Mouse (Mus musculus): ENCODE results near the gene Zfp428.

Gene Zfp428

GRCm38 (mm10) chr7:24547534-24548036, 40.8 kb downstream of the Zfp428 start:
- DNase-seq (ENCODE audit: low read depth, low spot score): no peak

DNA sequence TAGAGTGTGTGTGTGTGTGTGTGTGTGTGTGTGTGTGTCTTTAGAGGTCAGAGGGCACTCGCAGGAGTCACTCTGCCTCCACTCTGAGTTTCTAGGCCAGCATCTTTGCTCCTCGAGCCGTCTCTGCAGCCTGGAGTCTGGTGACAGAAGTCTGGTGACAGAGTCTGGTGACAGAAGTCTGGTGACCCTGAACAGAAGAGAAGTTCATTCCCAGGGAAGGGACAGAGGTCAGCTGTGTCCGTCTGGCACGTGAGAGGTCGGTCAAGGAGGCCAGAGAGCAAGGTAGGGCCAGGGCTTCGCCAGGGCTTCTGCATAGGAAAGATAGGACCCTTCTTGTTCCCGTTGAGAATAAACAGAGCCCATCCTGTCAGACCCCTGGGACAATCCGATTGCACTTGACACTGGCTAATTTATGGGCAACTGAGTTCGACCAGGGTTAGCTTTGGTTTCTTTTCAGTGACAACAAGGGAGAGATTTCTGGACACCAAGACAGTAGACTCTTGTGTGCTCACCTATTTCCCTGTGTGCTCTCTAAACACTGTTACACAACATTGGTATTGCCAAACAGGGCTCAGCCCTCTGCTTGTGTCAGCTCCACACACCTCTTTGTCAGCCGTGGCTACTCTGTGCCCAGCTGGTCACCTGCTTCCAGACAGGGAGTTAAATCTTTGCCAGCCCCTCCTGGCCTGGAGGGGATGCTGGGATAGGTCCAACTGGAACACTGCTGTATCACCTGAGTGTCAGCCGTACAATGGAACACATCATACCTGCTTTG, 45.4 kb downstream of the Zfp428 start:
- no peak for DNase-seq (ENCODE audit: low read depth, low spot score)

- no peak for DNase-seq (ENCODE audit: low read depth, low spot score)
Observed at GRCm38 (mm10) chr7:24555786-24556185, 49.0 kb downstream of the Zfp428 start.

DNA sequence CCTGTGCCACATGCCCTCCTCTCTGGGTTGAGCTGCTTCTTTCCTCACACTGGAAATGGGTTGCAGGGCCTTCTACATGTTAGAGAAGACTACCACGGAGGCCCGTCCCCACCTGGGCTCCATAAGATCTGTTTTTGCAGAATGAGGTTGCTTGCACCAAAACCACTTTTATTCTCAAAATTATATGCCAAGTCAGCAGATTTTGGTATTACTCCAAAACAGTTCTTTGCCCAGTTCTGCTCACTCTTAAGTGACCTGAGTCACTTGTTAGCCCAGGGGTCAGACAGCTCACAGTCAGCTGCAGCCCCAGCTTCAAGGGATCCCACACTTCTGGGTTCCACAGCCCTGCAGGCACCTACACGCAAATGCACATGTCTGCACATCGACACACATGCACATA, 54.6 kb downstream of the Zfp428 start:
- no peak for DNase-seq (ENCODE audit: low read depth, low spot score)

GRCm38 (mm10) chr7:24563191-24563836, 56.5 kb downstream of the Zfp428 start:
- no peak for DNase-seq (ENCODE audit: low read depth, low spot score)

- no peak for DNase-seq (ENCODE audit: low read depth, low spot score)
Observed at GRCm38 (mm10) chr7:24563837-24564206, 57.0 kb downstream of the Zfp428 start.

DNA sequence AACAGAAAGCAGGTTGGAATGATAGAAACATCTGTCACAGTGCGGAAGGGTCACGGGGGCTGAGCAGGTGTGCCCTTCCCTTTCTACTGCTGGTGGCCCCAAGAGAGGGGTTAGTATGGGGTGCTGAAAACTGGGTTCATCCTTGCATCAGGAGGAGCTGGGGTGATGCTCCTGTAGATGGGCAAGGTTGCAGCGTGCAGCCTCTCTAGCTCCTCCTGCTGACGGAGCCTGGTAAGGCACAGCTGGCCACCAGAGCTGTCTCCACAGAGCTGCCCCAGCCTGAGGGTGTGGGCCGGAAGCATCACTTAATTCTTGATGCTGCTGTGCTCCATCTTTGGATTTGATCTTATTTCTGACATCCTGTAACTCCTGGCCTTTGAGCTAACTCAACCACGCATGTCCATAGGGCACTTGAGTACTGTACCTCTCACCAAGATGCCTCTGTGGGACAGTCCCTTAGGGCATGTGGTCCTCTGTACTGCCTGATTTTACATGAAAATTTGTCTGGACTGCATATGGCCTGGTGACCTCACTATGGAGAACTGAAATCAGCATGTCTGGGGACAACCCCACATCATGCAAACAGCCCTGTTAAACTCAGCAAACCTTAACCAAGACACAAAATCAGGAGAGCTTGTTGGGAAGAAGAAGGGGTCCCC, 57.9 kb downstream of the Zfp428 start:
- DNase-seq (ENCODE audit: low read depth, low spot score): no peak
